12 mouse cellular contexts compared by ENCODE assay signal in the genomic region with DNA sequence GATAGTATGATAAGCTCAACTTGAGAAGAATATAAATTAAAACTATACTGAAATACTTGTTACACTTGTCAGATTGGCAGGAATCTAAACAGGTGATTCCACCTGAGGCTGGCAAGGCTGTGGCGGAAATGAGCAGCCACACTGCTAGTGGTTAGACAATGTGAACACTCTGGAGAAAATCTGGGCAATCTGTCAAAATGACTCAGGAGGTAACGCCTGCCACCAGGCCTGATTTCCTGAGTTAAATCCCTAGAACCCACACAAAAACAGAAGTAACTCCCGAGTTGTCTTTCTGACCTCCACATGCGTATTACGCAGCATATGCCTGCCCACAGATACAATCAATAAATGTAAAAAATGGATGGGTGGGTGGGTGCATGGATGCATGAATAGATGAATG. TPM values are rescaled to one million over a fixed set of nuclear protein-coding genes. Genes with fewer than 3 reads are reported as not detected.
DNase-seq lines count a peak whose midpoint lies in the region; ATAC-seq and TF ChIP-seq lines count a peak whose summit lies in the region.
"Had no signal": no experiment of that assay in that cellular context is flagged by ENCODE, and none has a peak within 500 bp of the region (broad histone marks: within the 10 kb centered on the region; RNA-seq: fewer than 3 reads in every experiment).

No protein-coding gene starts in this region.

- no peaks in the 10 kb centered on the region for H3K27me3 ChIP-seq in forebrain, embryonic 14.5 days (replicated peaks; ENCODE audit: control insufficient read depth, insufficient read depth, low read length)
- no peaks in the 10 kb centered on the region for H3K27me3 ChIP-seq in forebrain, embryonic 15.5 days

- peak; percentile 19 for DNase-seq in forebrain, embryonic 14.5 days (ENCODE audit: low spot score)
- DNase-seq in left cerebral cortex, adult 2 months (ENCODE audit: extremely low spot score in 1 of 2, low spot score in 2 of 2) = no peak
- no peak for DNase-seq in left cerebral cortex, adult 8-10 months (ENCODE audit: low spot score in 2 of 2)
- DNase-seq in fat pad, adult 2 months (ENCODE audit: extremely low read depth, low read depth, low spot score) = peak; percentile 67
- no peak for DNase-seq in frontal cortex, postnatal 14 days (ENCODE audit: low spot score in 2 of 2)
- DNase-seq in layer of hippocampus, adult 18-20 months (ENCODE audit: low spot score in 2 of 2) = no peak
- DNase-seq: right cerebral cortex, adult 18-20 months had no signal

- H3K36me3 ChIP-seq in forebrain, embryonic 14.5 days (ENCODE audit: control insufficient read depth, insufficient read depth, low read length) = no peaks in the 10 kb centered on the region
- H3K36me3 ChIP-seq in forebrain, embryonic 15.5 days = no peaks in the 10 kb centered on the region

- H3K9me3 ChIP-seq in forebrain, embryonic 14.5 days (replicated peaks; ENCODE audit: control insufficient read depth, low read length) = no peaks in the 10 kb centered on the region
- no peaks in the 10 kb centered on the region for H3K9me3 ChIP-seq in forebrain, embryonic 15.5 days
- H3K9me3 ChIP-seq: limb, embryonic 10.5 days; megakaryocyte, embryonic 14.5 days had no signal

- TF ChIP-seq CTCF in left cerebral cortex, adult 2 months (IDR thresholded peaks at IDR 0.05) = no peak
- TF ChIP-seq CTCF in bone marrow macrophage, adult 2 months (IDR thresholded peaks at IDR 0.05; ENCODE audit: low read depth, low read length) = no peak

- H3K9ac ChIP-seq in forebrain, embryonic 14.5 days (ENCODE audit: low read length) = no peak overlapping the region
- no peak overlapping the region for H3K9ac ChIP-seq in forebrain, embryonic 15.5 days (replicated peaks)

- H3K27ac ChIP-seq in forebrain, embryonic 14.5 days (ENCODE audit: low read depth, low read length) = no peak overlapping the region
- no peak overlapping the region for H3K27ac ChIP-seq in forebrain, embryonic 15.5 days (replicated peaks)
- peak overlapping the region; percentile 24; the same call in 1 of the 2 replicates for H3K27ac ChIP-seq in left cerebral cortex, adult 2 months
- 0 out of 2 replicates have a peak overlapping the region, but pooled peaks have one; percentile 26 for H3K27ac ChIP-seq in bone marrow macrophage, adult 2 months (ENCODE audit: insufficient read depth, low read depth, low read length)
- H3K27ac ChIP-seq: limb, embryonic 10.5 days had no signal

- ATAC-seq in forebrain, embryonic 14.5 days = no peak
- ATAC-seq in forebrain, embryonic 15.5 days (replicated peaks) = no peak

- H3K4me3 ChIP-seq in forebrain, embryonic 14.5 days (ENCODE audit: low read depth, low read length) = no peak overlapping the region
- H3K4me3 ChIP-seq in forebrain, embryonic 15.5 days = no peak overlapping the region
- no peak overlapping the region for H3K4me3 ChIP-seq in left cerebral cortex, adult 2 months
- H3K4me3 ChIP-seq in bone marrow macrophage, adult 2 months (ENCODE audit: insufficient read depth, low read length) = no peak overlapping the region
- H3K4me3 ChIP-seq: erythroblast, embryonic 14.5 days; limb, embryonic 10.5 days; megakaryocyte, embryonic 14.5 days had no signal

- no peak for TF ChIP-seq POLR2A in bone marrow macrophage, adult 2 months (IDR thresholded peaks at IDR 0.05; ENCODE audit: borderline replicate concordance, low read depth, low read length)

- intact Hi-C loops in left cerebral cortex, adult 2 months (cut with DNase I) = no loop called here

- WGBS in forebrain, embryonic 14.5 days = 86% methylated on average over 5 of the region's 5 CpGs
- 83% methylated on average over 5 of the region's 5 CpGs for WGBS in forebrain, embryonic 15.5 days

- no peaks in the 10 kb centered on the region for H3K4me1 ChIP-seq in forebrain, embryonic 14.5 days (ENCODE audit: control insufficient read depth, insufficient read depth, low read length)
- H3K4me1 ChIP-seq in forebrain, embryonic 15.5 days = peaks cover 12% of the 10 kb centered on the region
- peaks cover 49% of the 10 kb centered on the region for H3K4me1 ChIP-seq in bone marrow macrophage, adult 2 months (ENCODE audit: control insufficient read depth, insufficient read depth, low read length)
- H3K4me1 ChIP-seq: limb, embryonic 10.5 days had no signal

- H3K4me2 ChIP-seq in forebrain, embryonic 14.5 days (ENCODE audit: low read length) = no peak overlapping the region
- H3K4me2 ChIP-seq in forebrain, embryonic 15.5 days (replicated peaks) = no peak overlapping the region

RNA-seq across cellular contexts. Expression of gene Epn2, which starts 17.1 kb away (rescaled TPM):
- 54.3 and 72.2 TPM in 2 replicates for polyA plus RNA-seq in forebrain, embryonic 14.5 days (2014; fragmentation: Nextera tagmentation; extraction: Ambion mirVana)
- 64.6 and 67.3 TPM in 2 replicates for polyA plus RNA-seq in forebrain, embryonic 15.5 days (2015; fragmentation: Nextera tagmentation; extraction: Ambion mirVana)
- 100 to 1,000 TPM; 113 TPM for total RNA-seq in left cerebral cortex, adult 2 months (2021)
- 100 to 1,000 TPM; 101 to 118 (median 107) TPM for total RNA-seq in left cerebral cortex, adult 8-10 months (2022)
- polyA plus RNA-seq in bone marrow macrophage, adult 2 months (2012; ENCODE audit: insufficient read depth, insufficient read length, missing spikeins) = 3.1 and 3.2 TPM in 2 replicates
- total RNA-seq in layer of hippocampus, adult 18-20 months (2021) = 100 to 1,000 TPM; 173 to 181 TPM
- polyA plus RNA-seq: erythroblast, embryonic 14.5 days had no signal

RNA-seq across cellular contexts. Expression of gene B9d1, which starts 57.5 kb away (rescaled TPM):
- polyA plus RNA-seq in forebrain, embryonic 14.5 days (2014; fragmentation: Nextera tagmentation; extraction: Ambion mirVana) = 38.9 and 55.5 TPM in 2 replicates
- polyA plus RNA-seq in forebrain, embryonic 15.5 days (2015; fragmentation: Nextera tagmentation; extraction: Ambion mirVana) = 38.8 and 42.8 TPM in 2 replicates
- 10 to 100 TPM; 39.1 to 43.8 TPM for total RNA-seq in left cerebral cortex, adult 2 months (2021)
- total RNA-seq in left cerebral cortex, adult 8-10 months (2022) = 10 to 100 TPM; 46.9 to 57.8 (median 47.2) TPM
- polyA plus RNA-seq in bone marrow macrophage, adult 2 months (2012; ENCODE audit: insufficient read depth, insufficient read length, missing spikeins) = 2.8 TPM in 1 of 2 replicates, not detected in the other
- total RNA-seq in layer of hippocampus, adult 18-20 months (2021) = 10 to 100 TPM; 37.4 to 49.3 TPM

Comparison
In these comparisons a context has a peak if more than half of its experiments do, and no peak if none do; other contexts are left out.
1. DNase-seq: peak in forebrain, embryonic 14.5 days (single experiment) and fat pad, adult 2 months (single experiment); none in left cerebral cortex, adult 2 months (0 of 2), left cerebral cortex, adult 8-10 months (0 of 2), frontal cortex, postnatal 14 days (0 of 2) and layer of hippocampus, adult 18-20 months (0 of 2).
2. H3K27ac ChIP-seq: peak in left cerebral cortex, adult 2 months (single experiment) and bone marrow macrophage, adult 2 months (single experiment); none in forebrain, embryonic 14.5 days (single experiment) and forebrain, embryonic 15.5 days (single experiment).